Mouse (Mus musculus) erythroblast, adult 5-6 weeks (primary cell): Measurements from ENCODE around the gene Tnpo2. TPM values are rescaled to one million over a fixed set of nuclear protein-coding genes. Genes with fewer than 3 reads are reported as not detected.

ENCODE experiments used
- ATAC-seq: replicated peaks from 2 replicates; pipeline ENCODE4 v1.8.0; 2016; ENCODE audit warnings: moderate number of reproducible peaks, mild to moderate bottlenecking, moderate TSS enrichment, inconsistent platforms; ENCODE audit not compliant: poor library complexity, low FRiP score, severe bottlenecking
- total RNA-seq, 2 experiments: library from RNA; stranded (forward) in 1 of 2; stranded (reverse) in 1 of 2; fragments of 150-400 nt in 1 of 2; fragments of 200-764, 138-1000 nt in 1 of 2; gene quantifications; 2 replicates each; pipeline versions ENCODE4 v1.2.3 to v1.2.4; 2015 to 2017; ENCODE audit warnings: low replicate concordance in 2 of 2

Tnpo2 gene
- total RNA-seq (2015; ENCODE audit: low replicate concordance) = 9.6 and 10.8 TPM in 2 replicates
- total RNA-seq (2017; ENCODE audit: low replicate concordance) = 11.2 and 14.6 TPM in 2 replicates

DNA sequence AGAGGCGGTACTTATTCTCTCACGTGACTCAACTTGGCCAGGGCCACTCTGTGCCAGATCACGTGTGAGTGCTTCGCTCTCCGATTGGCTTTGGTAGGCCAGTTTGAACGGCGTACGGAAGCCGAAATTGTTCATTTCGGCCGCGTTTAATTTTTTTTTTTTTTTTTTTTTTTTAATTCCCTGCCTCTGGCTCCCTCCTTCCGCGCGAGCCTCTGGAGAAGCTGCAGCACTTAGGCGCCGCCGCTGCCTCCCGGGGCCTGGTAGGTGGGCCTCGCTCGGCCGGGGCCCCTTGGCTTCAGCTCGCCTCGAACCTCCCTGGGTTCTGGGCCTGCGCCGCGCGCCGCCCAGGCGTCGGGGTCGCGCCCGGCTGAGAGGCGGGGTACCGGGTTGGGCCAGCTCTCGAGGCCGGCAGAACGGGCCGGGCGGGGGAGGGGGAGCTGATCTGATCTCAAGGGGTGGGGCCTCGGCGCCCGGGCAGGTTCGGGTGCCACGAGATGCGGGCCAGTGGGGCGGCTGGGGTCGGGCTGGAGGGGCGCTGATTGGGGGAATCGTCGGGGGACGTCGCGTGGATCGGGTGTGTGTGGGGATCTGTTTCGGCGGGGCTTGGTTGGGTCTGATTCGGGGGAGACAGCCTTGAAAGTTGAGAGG, at the start of gene Tnpo2:
Tnpo2 (plus strand) TSS at position 198 of the 648 bp plus-strand sequence.
- ATAC-seq = peak; percentile 88

DNA sequence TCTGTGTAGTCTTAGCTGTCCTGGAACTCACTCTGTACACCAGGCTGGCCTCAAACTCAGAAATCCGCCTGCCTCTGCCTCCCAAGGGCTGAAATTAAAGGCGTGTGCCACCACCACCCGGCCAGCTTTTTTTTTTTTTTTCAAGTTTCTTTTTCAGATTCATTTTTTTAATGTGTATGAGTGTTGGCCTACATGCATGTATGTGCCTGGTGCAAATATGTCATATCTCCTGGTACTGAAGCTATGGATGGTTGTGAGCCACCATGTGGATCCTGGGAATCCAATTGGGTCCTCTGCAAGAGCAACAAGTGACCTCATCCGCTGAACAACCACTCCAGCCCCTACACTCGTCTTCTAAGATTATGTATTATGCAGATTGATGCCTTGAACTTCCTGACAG, 49.3 kb upstream of the Tnpo2 start:
- ATAC-seq = no peak

DNA sequence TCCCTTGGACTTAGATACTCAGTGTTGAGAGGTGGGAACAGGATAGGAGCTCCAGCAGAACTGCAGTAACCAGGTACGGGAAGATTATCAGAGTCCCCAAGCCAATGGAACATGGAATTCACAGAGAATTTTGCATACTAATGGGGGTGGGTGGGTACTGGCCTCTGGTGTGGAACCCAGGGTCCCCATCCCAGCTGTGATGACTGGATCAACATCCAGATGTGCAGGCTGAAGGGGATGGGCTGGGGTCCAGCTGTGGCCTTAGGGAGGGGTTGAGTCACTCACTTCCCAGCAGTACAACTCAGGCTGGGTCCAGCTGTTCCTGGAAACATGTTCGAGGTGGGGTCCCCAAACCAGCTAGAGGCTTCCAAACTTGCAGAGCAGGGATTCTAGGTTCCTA, 48.8 kb upstream of the Tnpo2 start:
- ATAC-seq = no peak

DNA sequence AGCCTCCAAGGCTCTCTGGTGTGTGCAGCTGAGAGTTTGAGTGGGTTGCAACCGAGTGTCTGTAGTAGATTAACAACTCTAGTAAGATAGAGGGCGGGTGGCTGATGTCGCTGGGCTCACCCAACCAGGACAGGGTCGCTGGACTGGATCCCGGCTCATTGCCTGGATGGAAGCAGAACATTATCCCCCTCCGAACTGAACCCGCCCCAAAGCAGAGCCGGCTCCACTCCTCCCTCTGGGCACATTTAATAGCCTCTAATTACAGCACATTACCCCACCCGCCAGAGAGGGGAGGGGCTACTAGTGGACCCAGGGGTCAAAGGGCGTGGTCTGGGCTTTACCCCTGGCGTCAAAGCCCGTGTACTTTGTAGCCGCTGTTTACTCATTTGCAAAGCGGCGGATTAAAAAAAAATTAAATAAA, 47.4 kb upstream of the Tnpo2 start:
- peak; percentile 23; the same call in 1 of the 2 replicates for ATAC-seq

DNA sequence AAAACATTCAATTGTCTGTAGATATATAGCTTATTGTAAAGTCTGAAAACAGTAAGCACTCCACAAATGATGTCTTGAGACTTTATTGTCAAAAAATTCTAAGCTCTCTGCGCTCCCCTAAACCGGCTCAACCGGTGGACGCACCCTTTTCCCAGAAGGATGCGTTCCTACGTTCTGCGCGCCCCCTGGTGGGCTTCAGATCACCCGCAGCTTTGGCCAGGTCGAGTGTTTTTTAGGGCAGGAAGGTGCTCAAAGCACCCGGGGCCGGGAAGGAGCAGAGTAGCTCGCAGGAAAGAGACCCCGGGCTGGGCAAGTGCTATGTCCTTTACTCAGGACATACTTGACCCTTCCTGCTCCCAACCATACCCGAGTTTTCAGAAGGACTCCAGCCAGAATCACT, 46.9 kb upstream of the Tnpo2 start:
- peak; percentile 73 for ATAC-seq

DNA sequence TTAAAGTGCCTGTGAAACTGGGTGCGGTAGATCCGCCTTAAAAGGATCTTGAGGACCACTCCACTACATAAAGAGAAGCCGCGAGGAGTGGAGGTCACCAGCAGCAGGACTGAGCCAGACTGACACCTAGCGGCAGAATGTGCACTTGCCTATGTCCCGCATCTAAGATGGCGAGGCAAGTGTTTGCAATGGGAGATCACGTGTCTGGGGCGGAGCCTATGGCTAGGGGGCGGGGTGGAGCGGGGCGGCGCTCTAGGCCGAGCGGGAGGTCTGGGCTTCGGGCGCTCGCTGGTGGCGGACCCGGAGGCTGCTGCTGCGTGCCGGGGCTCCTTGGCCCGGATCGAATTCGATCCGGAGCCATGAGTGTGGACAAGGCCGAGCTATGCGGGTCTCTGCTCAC, 46.4 kb upstream of the Tnpo2 start, which contains the start of gene Hook2:
Hook2 (plus strand) TSS at position 255 of the 400 bp plus-strand sequence.
- peak; percentile 80 for ATAC-seq

DNA sequence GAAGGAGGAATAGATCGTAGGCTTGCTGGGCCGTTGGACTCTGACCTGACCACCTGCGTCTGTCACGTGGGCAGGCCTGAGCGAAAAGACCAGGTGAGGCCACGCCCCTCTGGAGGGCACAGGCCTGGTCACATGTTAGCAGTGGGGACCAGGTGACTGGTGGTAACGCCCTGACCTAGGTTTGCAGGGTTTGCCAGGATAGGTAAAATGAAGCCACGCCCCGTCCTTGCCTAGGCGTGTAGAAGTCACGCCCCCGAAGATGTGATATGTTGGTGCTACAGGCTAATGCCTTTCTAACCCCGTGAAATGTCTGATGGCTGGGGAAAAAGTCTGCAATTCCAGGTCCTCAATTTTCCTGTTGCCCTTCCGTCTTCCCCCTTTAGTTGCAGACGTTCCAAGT, 45.9 kb upstream of the Tnpo2 start:
- ATAC-seq = peak; percentile 44

DNA sequence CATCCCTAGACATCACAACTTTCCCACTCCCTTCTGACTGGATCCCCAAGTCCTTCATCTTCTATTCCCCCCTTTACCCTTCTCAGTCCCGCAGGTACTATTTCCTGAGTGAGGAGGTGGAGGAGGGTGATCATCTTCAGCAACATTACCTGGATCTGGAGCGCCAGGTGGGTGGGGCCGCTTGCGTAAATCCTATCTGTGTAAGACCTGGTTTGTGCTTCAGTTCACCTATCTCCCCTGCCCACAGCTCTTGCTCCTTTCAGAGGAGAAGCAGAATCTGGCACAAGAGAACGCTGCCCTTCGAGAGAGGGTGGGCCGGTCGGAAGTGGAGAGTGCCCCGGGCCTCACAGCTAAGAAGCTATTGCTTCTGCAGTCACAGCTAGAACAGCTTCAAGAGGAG, 42.3 kb upstream of the Tnpo2 start:
- ATAC-seq = no peak

DNA sequence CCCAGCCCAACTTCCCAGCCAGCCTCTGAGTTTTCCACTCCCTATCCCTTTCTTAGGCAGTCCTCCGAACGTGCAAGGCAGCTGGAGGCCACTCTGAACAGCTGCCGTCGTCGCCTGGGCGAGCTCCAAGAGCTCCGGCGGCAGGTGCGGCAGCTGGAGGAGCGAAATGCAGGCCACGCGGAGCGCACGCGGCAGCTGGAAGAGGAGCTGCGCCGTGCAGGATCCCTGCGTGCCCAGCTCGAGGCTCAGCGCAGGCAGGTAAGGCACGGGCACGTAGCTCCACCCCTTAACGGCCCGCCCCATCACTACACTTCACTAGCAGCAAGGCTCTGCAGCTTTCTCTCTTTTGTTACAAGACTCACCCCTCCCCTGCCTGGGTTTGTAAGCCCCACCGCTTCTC, 41.0 kb upstream of the Tnpo2 start:
- ATAC-seq = no peak

DNA sequence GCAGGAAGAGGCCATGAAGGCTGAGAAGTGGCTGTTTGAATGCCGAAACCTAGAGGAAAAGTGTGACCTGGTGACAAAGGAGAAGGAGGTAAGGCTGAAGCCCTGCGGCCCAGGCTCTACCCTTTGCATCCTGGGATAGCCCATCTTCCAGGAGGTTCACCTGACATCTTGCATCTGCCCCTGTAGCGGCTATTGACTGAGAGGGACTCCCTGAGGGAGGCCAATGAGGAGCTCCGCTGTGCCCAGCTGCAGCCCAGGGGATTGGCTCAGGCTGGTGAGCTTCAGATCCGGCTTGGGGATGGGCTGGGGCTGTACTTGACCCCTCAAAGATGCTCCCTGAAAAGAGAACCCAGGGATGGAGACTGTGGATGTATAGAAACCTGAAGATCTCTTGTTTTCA, 39.7 kb upstream of the Tnpo2 start:
- ATAC-seq = no peak

DNA sequence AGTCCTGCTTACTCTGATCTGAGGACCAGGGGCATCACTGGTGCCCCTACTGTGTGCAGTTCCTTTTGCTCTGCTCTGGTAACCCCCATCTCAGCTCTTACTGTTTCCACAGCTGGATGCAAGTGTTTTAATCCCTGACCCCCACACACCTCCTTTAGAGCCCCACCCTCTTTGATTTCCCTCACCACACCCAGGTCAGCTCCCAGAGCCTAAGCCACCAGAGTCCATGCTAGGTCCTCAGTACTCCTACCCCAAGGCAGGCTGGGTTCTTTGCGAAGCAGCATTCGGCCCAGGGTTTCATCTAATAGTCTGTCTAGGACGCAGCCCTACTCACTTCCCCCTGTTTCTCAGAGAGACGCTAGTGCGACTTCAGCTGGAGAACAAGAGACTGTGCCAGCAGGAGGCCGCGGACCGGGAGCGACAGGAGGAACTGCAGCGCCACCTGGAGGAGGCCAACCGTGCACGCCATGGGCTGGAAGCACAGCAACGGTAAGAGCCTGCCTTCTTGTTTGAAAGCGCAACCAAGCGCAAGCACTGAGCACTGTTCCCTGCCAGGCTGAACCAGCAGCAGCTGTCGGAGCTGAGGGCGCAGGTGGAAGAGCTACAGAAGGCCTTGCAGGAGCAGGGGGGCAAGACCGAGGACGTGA, 38.9 kb upstream of the Tnpo2 start:
- ATAC-seq = peak; percentile 90

DNA sequence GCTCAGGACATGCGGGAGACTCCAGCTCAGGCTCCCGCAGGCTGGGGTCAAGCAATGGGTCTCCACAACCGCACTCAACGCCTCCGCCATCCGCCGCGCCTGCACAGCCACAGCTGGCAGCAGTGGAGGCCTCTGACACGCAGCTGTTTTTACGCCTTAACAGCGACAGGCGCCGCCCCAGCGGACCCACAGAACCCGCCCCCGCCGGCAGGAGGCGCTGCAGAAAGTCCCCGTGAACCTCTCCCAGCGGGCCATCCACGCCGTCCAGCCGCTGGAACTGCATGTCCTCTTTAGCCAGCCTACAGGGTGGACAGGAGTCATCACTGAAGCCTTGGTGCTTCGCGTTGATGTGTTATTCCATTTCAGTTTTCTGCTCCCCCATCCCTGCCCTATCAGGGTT, 29.0 kb upstream of the Tnpo2 start:
- ATAC-seq = peak; percentile 77

DNA sequence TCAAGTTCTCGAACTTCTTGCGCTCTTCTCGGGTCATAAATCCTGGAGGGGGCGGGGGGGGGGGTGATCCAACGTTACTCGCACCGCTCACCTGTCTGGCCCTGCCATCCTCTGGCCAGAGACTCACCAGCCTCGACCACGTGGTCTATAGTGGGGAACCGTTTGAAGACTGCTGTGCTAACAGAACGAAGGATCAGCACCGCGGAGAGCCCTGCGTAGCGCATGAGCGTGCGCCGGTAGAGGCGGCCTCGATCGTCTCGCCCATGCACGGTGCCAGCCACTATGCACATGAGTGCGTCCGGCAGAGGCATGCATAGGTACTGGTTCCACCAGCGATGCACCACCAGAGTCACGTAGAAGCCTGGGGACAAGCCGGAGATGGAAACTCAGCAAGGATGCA, 25.5 kb upstream of the Tnpo2 start:
- ATAC-seq = no peak

DNA sequence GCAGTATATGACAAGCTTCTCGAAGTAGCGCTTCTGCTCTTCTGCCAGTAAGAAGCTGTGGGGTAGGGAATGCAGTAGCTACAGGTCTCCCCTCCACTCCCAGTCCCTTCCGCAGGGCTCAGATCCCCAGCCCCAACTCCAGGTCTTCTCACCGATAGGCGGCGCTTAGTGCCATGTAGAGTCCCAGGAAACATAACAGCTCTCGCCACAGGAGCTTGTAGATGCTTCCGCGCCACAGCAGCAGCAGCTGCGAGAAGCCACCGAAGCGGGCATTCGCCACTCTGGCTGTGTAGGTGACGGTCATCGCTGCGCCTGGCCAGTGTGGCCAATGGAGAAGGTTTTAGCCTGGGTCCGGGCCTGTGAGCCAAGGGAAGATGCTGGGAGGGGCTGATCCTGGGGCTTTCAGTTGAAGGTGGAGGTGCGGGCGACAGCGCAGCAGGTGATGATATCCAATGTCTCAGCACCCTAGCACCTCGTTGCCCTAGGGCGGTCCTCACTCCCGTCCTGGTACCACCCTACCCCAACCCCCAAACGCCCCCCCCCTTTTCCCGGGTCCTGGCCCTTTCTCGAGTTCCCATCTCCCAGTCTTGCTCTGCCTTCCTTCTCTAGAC, 23.4 kb upstream of the Tnpo2 start:
- ATAC-seq = peak; percentile 70

DNA sequence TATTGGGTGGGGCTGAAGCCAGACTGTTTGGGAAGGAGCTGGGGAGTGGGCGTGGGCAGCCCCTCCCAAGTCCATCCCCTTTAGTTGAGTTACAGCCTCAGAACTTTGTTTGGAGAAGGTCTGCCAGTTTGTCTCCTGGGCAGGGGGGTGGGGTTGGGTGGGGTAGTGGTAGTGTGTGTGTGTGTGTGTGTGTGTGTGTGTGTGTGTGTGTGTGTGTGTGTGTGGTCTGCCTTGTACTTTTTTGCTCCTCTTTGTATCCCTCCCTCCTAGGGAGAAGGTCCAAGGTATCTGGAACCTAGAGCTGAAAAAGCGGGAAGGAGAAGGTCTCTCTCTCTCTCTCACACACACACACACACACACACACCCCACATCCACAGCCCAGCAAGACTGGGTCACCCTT, 22.3 kb upstream of the Tnpo2 start, which contains the start of gene Best2:
Best2 (minus strand) TSS at position 101 of the 400 bp plus-strand sequence.
- ATAC-seq = no peak

DNA sequence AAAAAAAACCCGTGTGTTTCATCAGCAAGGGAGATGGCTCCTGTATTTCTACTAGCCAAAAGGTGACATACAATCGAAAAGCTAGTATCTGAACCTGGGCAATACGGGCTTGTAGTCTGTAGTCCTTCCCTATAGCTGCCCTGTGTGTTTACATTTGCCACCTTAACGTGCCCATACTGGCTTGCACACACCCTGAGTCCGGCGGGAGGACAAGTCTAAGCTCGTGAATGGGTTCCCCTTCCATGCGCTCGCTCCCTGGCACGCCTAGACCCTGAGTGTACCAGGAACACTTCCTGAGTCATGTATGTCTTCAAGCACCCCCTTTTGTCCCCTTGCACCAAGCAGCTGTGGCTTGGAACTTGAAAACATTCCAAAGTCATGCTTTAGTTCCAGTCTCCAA, 20.0 kb upstream of the Tnpo2 start:
- ATAC-seq = no peak

DNA sequence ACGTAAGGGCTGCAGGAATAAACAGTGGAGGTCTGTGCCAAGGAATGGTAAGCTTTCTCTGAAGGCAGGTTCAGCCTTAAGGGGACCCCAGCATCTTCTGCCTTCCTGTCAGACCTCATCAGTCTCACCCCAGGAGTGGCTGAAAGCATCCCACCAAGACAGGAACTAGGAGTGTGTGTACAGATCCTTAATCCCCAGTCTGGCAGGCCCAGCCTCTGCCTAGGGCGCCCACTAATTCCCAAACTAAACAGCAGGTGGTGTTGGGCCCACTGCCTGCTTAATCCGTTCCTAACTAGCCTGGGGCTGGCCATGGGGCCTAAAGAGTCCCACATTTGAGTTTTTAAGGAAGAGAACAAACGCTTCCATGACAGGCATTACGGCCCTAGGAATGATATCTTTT, 19.5 kb upstream of the Tnpo2 start:
- ATAC-seq = no peak

DNA sequence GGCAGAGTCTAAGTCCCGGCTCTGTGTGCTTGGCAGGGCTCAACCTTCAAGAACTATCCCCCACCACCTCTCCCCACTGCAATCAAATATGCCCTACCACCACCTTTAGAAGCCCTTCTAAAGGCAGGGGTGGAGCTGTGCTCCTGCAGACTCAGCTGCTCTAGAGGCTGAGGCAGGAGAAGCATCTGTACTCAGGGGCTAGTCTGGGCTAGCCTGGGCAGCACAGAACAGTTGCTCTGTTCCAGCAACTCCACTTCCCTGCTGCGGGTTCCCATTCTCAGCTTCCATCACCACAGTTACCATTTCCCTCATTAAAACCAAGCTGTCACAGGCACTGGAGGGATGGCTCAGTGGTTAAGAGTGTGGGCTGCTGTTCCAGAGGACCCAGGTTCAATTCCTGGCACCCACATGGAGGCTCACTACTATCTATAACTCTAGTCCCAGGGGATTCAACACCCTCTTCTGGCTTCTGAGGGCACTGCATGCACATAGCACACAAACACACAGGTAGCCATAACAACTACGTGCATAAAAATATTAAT, 15.1 kb upstream of the Tnpo2 start:
- no peak for ATAC-seq

DNA sequence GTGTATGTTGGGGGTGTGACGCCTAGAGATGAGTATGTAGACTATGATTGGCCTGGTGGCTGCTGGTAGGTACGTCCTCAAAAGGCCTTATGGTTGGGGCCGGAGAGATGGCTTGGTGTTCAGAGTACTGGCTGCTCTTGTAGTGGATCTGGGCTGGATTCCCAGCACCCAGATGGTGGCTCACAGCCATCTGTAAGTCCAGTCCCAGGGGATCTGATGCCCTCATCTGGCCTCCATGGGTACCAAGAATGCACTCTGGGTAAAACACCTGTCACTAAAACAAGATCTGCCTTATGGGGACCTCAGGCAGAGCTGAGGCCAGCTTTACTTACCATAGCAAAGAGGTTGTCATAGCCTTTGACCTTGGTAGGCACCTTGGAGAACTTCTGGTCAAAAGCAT, 12.9 kb upstream of the Tnpo2 start:
- ATAC-seq = no peak

DNA sequence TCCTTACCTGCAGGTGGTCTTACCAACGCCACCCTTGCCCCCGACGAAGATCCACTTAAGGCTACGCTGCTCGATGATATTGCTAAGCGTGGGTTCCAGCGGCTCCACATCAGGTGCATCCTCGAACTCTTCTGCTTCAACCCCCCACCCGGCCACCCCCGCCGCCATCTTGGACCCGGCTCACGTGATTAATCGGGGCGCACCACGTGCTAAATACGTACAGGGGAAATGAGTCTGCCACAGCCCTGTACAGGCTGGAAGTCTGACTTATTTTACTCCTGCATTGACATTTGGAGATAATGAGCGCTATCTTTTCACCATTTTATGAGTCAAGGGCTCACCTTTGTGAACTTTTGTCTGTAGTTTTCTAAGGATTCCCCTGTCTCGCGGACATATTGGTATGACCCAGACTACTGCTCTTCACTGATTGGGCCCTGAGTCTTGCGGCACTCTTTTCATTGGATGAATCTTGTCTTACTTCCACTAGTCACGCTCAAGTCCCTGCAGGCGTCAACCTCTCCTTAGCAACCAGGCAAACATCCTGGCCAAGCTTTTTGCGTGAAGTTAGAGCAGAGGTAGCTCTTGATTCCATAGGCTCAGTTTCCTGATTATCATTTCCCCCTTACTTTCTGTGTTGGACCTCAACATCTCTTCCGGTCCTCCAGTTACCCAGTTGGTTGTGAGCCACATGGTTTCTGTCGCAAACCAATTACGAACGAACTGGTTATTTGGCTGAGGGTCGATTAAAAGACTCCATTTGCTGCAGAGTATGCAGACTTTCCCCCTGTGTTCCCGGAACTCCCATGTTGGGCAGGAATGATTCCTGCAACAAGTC, 11.4 kb upstream of the Tnpo2 start, which contains the start of gene Asna1:
Asna1 (minus strand) TSS at position 184 of the 835 bp plus-strand sequence.
- peak; percentile 86 for ATAC-seq
